Mouse (Mus musculus) T-cell, adult 66 days (primary cell): ENCODE results near the gene Rtbdn. TPM values are rescaled to one million over a fixed set of nuclear protein-coding genes. Genes with fewer than 3 reads are reported as not detected.

Experiments used
- total RNA-seq, 2 experiments: library from RNA; stranded (reverse); gene quantifications; 3 replicates in 1 of 2; 4 replicates in 1 of 2; pipeline ENCODE4 v1.2.4; 2023

Gene Rtbdn
- not detected for total RNA-seq

GRCm38 (mm10) chr8:84946528-84947240, at the start of gene Rtbdn:
Rtbdn (plus strand) TSS chr8:84946991.

DNA sequence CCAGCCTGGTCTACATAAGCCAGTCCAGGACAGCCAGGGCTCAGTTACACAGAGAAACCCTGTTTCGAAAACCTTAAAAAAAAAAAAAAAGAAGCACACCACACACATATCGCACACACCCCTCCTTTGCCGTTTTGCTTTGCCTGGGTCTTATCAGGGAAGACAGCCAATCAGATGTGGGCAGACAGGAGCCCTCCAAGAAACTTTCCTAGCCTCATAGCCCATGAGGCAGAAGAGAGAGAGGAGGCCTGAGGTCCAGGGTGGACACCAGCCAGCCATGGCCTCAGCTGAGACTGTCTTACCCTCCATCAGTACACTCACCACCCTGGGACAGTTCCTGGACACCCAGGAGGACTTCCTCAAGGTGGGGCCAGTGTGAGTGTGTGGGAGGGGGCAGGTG, 45.0 kb upstream of the Rtbdn start, which contains the start of gene Klf1:
Gene Klf1 (plus strand): TSS at position 177 of the 400 bp plus-strand sequence.

GRCm38 (mm10) chr8:84908421-84909161, 38.2 kb upstream of the Rtbdn start, which contains the start of gene Dnase2a:
Dnase2a (plus strand) TSS chr8:84908560.

GRCm38 (mm10) chr8:84936962-84937546, 9.7 kb upstream of the Rtbdn start, which contains the start of gene Mast1:
Mast1 (minus strand) TSS chr8:84937359.

DNA sequence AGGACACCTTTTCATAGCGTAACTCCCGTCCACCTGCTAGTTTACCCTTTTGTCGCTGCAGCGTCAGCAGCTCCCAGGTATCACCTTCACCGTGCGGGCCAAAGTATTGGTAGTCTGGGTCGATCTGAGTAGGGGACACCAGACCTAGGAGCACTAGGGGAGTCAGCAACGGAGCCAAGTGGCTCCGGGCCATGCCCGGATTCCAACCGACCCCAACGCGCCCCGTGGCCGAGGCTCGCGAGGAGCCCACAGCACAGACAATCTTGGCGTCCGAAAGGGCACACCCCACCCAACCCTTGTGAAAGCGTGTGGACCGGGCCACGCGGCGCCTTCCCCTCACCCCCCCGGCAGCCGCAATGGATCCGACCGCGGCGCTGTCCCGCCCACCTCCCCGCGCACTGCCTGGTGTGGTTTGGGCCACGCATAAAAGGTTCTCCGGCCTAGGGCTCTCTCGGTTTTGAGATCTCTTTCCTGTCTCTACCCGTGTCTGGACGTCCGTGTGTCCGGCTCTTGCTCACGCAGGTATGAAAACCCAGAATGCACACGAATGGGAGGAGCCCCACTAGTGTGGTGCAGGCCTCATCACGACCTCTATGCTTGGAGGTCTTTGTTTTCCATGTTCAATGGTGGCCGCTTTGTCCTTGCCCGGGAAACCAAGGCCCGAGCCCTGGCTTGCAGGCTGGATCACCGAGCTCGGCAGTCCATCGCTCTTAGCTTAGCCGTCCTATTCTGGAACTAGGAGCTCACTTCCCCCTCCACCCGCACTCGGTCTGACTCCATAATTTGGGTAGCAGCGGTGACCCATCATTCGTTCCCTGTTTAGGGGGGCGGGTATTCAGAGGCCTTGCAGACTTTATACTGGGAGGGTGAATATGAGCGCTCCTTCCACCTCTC, 22.7 kb downstream of the Rtbdn start, which contains the start of the genes Gm49661, Prdx2 and Rnaseh2a:
Gene Gm49661 (minus strand): TSS at position 193 of the 894 bp plus-strand sequence.
Gene Prdx2 (plus strand): TSS at position 347 of the 894 bp plus-strand sequence.
Gene Rnaseh2a (minus strand): TSS at position 527 of the 894 bp plus-strand sequence.

DNA sequence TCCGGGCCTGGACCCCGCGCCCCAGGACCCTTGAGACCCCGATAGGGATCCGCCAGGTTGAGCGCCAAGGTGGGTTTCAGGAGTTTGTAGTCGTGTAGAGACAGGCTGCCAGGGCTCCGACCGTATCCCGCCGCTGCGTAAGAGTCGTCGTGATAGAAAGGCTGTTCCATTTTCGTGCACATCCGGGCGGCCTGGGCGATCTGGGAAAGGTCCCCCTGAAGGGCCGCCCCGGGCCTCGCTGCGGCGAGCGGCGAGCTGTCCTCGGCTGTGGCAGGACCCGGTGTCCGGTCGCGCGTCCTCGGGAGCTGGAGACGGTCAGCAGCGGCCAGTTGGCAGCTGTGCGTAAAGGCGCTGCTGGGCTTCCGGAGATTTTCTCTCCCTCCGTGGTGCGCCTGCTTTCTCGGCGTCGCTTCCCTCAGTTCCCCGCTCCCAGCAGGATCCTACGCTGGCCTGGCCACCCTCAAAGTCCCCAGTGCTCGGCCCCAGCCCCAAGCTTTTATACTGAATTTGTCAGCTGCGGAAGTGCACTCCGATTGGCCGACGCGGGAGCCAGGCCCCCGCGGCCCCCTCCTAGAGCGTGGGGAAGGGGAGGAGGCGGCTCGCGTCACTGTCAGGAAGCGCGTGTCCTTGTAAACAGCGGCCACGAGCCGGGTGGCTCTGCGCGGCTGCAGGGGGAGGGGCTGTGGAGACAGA, 31.6 kb downstream of the Rtbdn start, which contains the start of gene Junb:
Gene Junb (minus strand): TSS at position 471 of the 693 bp plus-strand sequence.

DNA sequence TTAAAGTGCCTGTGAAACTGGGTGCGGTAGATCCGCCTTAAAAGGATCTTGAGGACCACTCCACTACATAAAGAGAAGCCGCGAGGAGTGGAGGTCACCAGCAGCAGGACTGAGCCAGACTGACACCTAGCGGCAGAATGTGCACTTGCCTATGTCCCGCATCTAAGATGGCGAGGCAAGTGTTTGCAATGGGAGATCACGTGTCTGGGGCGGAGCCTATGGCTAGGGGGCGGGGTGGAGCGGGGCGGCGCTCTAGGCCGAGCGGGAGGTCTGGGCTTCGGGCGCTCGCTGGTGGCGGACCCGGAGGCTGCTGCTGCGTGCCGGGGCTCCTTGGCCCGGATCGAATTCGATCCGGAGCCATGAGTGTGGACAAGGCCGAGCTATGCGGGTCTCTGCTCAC, 43.6 kb downstream of the Rtbdn start, which contains the start of gene Hook2:
Gene Hook2 (plus strand): TSS at position 255 of the 400 bp plus-strand sequence.

Other genes with a start within 250 kb of the Rtbdn start
- 1 to 10 TPM in 1 of 2 experiments, under 1 TPM in 1; 0.53 to 1.6 TPM for gene Lyl1, start 245.5 kb upstream of the Rtbdn start, total RNA-seq
- gene G430095P16Rik, start 224.0 kb upstream of the Rtbdn start, total RNA-seq, result 10 to 100 TPM; 10.2 to 13.2 TPM
- 10 to 100 TPM in 1 of 2 experiments, 1 to 10 TPM in 1; 9.5 to 14.2 TPM for gene Nfix, start 146.6 kb upstream of the Rtbdn start, total RNA-seq
- 1 to 10 TPM; 4.3 TPM for gene Dand5, start 124.2 kb upstream of the Rtbdn start, total RNA-seq
- 10 to 100 TPM; 17.9 to 19.1 TPM for gene Gadd45gip1, start 115.5 kb upstream of the Rtbdn start, total RNA-seq
- 10 to 100 TPM; 66.8 to 83.2 TPM for gene Rad23a, start 106.3 kb upstream of the Rtbdn start, total RNA-seq
- gene Calr, start 100.1 kb upstream of the Rtbdn start, total RNA-seq, result 100 to 1,000 TPM; 469 to 498 TPM
- gene Farsa, start 90.0 kb upstream of the Rtbdn start, total RNA-seq, result 10 to 100 TPM; 82.8 to 83.0 TPM
- gene Syce2, start 74.9 kb upstream of the Rtbdn start, total RNA-seq, result 1 to 10 TPM; 3.1 to 6.1 TPM
- gene Gcdh, start 53.1 kb upstream of the Rtbdn start, total RNA-seq, result 10 to 100 TPM; 24.0 to 27.5 TPM
- 1 to 10 TPM; 1.5 to 3.6 TPM for gene Klf1, start 45.1 kb upstream of the Rtbdn start, total RNA-seq
- gene Dnase2a, start 38.4 kb upstream of the Rtbdn start, total RNA-seq, result 10 to 100 TPM in 1 of 2 experiments, 1 to 10 TPM in 1; 7.9 to 10.2 TPM
- gene Mast1, start 9.6 kb upstream of the Rtbdn start, total RNA-seq, result under 1 TPM; 0.24 to 0.41 TPM
- not detected for gene Gm49661, start 22.4 kb downstream of the Rtbdn start, total RNA-seq
- 10 to 100 TPM; 55.9 to 62.7 TPM for gene Prdx2, start 22.6 kb downstream of the Rtbdn start, total RNA-seq
- gene Rnaseh2a, start 22.8 kb downstream of the Rtbdn start, total RNA-seq, result 10 to 100 TPM; 29.4 to 43.7 TPM
- gene Junb, start 31.7 kb downstream of the Rtbdn start, total RNA-seq, result 1,000 to 10,000 TPM in 1 of 2 experiments, 100 to 1,000 TPM in 1; 984 to 1,316 TPM
- gene Hook2, start 43.6 kb downstream of the Rtbdn start, total RNA-seq, result 1 to 10 TPM; 3.6 to 4.5 TPM
- gene Best2, start 67.5 kb downstream of the Rtbdn start, total RNA-seq, result not detected
- 10 to 100 TPM; 54.4 to 59.1 TPM for gene Asna1, start 78.3 kb downstream of the Rtbdn start, total RNA-seq
- 100 to 1,000 TPM; 172 to 188 TPM for gene Trir, start 79.8 kb downstream of the Rtbdn start, total RNA-seq
- gene Tnpo2, start 89.9 kb downstream of the Rtbdn start, total RNA-seq, result 10 to 100 TPM; 69.8 to 78.0 TPM
- 10 to 100 TPM; 14.6 to 16.2 TPM for gene Fbxw9, start 113.1 kb downstream of the Rtbdn start, total RNA-seq
- gene Gm5741, start 121.0 kb downstream of the Rtbdn start, total RNA-seq, result not detected
- 100 to 1,000 TPM in 1 of 2 experiments, 10 to 100 TPM in 1; 84.0 to 107 TPM for gene Dhps, start 124.8 kb downstream of the Rtbdn start, total RNA-seq
- 10 to 100 TPM; 54.2 to 62.3 TPM for gene Wdr83os, start 133.7 kb downstream of the Rtbdn start, total RNA-seq
- gene Wdr83, start 134.3 kb downstream of the Rtbdn start, total RNA-seq, result 10 to 100 TPM; 13.1 to 20.0 TPM
- 100 to 1,000 TPM; 108 to 116 TPM for gene Man2b1, start 136.3 kb downstream of the Rtbdn start, total RNA-seq
- not detected for gene Zfp791, start 176.1 kb downstream of the Rtbdn start, total RNA-seq
- gene Cks1brt, start 204.9 kb downstream of the Rtbdn start, total RNA-seq, result not detected